Mouse (Mus musculus): ENCODE data around the gene Scgb1a1. TPM values are rescaled to one million over a fixed set of nuclear protein-coding genes. Genes with fewer than 3 reads are reported as not detected.
"Not testable (repeated sequence)": the region's sequence is repeated elsewhere in the genome, so short reads cannot be mapped to it uniquely, and the experiment has no call there.

Gene Scgb1a1
- polyA plus RNA-seq, 2 experiments, result not detected

DNA sequence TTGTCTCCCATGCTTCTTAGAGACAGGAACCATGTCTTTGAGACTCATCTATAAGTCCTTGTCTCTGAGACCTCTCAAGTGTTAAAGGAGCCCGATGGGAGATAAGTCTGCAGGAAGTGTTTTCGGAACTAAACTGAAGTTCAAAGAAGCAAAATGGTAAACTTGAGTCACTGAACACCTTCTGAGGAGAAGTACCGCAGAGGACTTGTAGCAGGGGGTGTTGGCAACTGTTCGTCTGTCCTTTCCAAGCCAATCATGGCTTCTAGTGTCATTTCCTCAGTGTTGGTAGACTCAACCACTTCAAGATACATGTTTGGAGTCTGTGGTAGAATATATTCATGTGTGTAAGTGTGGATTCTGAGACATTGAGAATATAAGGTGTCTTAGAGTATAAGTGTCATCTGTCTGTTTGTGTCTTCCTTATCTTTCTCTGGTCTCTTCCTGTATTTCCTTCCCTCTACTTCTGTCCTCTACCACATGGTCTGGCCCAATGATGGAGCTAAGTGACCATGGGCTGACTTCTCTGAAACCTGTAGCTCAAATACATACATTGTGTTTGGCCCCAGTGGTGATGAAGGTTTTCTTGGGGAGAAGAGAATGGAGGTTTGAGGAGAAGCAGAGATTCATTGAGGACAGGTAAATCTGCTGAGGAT is 31.9 kb downstream of the Scgb1a1 start:
- no peaks in the 10 kb centered on the region for H3K27me3 ChIP-seq (ENCODE audit: control insufficient read depth, insufficient read depth, low read length)
- H3K9ac ChIP-seq (ENCODE audit: low read depth, low read length, severe bottlenecking), result no peak overlapping the region
- H3K27ac ChIP-seq (replicated peaks; ENCODE audit: low read depth, low read length), result no peak overlapping the region
- H3K4me1 ChIP-seq (ENCODE audit: control insufficient read depth, insufficient read depth, low read length), result peaks cover 13% of the 10 kb centered on the region
- H3K36me3 ChIP-seq (ENCODE audit: control insufficient read depth, insufficient read depth, low read length), result no peaks in the 10 kb centered on the region
- no peak for TF ChIP-seq POLR2A (IDR thresholded peaks at IDR 0.05; ENCODE audit: borderline replicate concordance, extremely low read depth, insufficient read depth, insufficient read length)
- no peak overlapping the region for H3K4me3 ChIP-seq (replicated peaks; ENCODE audit: low read length)
- H3K4me2 ChIP-seq (replicated peaks; ENCODE audit: low read depth, low read length, severe bottlenecking), result no peak overlapping the region
- H3K9me3 ChIP-seq (ENCODE audit: control insufficient read depth, low read length), result no peaks in the 10 kb centered on the region
- no peak for ATAC-seq (ENCODE audit: low FRiP score, low read depth)
- DNase-seq (ENCODE audit: low spot score), result no peak
- WGBS, result 90% methylated on average over 4 of the region's 4 CpGs

DNA sequence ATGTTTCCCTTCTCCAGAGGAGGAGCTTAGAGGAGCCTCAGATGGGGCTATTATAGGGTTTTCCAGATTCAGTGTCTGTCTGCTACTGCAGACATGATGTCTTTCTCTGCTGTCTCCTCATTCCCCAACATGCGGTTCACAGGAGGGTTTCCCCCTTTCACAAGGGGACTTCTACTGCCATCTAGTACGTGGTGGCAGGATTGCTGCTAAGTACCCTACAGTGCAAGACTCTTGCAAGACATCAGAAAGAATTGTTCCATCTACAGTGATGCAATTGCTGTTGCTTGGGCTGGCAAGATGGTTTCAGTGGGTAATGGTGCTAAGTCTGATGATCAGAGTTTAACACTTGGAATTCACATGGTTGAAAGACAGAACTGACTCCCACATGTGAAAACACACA is 32.6 kb downstream of the Scgb1a1 start:
- H3K4me2 ChIP-seq (replicated peaks; ENCODE audit: low read depth, low read length, severe bottlenecking), result no peak overlapping the region
- DNase-seq (ENCODE audit: low spot score), result no peak

DNA sequence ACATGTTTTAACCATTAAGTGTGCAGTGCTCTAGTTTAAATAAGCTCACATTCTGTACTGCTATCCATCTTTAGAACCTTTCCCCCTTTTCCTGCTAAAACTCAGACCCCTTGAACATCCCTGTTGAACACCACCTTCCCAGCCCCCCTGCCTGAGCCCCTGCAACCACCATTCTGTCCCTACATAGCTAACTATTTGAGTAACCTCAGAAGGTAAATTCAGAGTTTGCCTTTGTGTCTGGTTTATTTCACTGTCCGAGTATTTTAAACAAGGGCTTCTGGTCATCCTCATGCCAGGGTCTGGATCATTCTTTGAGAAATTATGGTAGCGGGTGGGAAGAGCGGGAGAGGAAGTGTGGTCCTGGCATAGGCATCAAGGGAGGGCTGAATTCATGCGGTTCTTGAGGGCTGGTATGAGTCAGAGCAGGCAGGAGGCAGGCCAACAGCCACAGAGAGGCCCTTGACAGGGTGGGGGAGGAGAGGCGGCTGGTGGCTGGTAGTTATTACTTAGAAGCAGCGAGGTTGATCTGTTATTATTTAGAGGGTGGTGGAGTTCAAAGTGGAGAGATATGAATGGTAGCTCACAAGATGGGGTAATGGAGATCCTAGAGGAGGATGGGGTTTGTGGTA is 34.8 kb downstream of the Scgb1a1 start:
- Histone ChIP-seq H3K4me3 (replicated peaks; ENCODE audit: low read length) (no peak overlapping the region), H3K9me3 (ENCODE audit: control insufficient read depth, low read length) (no peaks in the 10 kb centered on the region), H3K9ac (ENCODE audit: low read depth, low read length, severe bottlenecking) (no peak overlapping the region), H3K4me2 (replicated peaks; ENCODE audit: low read depth, low read length, severe bottlenecking) (0 out of 2 replicates have a peak overlapping the region, but pooled peaks have one; percentile 2), H3K27me3 (ENCODE audit: control insufficient read depth, insufficient read depth, low read length) (no peaks in the 10 kb centered on the region), H3K27ac (replicated peaks; ENCODE audit: low read depth, low read length) (no peak overlapping the region; the same call in 1 of the 2 replicates), H3K4me1 (ENCODE audit: control insufficient read depth, insufficient read depth, low read length) (peaks cover 13% of the 10 kb centered on the region), H3K36me3 (ENCODE audit: control insufficient read depth, insufficient read depth, low read length) (no peaks in the 10 kb centered on the region)
- TF ChIP-seq POLR2A (IDR thresholded peaks at IDR 0.05; ENCODE audit: borderline replicate concordance, extremely low read depth, insufficient read depth, insufficient read length), result no peak
- WGBS, result 18% methylated on average over 6 of the region's 6 CpGs
- DNase-seq (ENCODE audit: low spot score) (peak; percentile 39), ATAC-seq (ENCODE audit: low FRiP score, low read depth) (0 out of 2 replicates have a peak, but pooled peaks have one; percentile 44)

More for the DNA sequence above, 32.6 kb downstream of the Scgb1a1 start:
- Histone ChIP-seq H3K4me3 (replicated peaks; ENCODE audit: low read length) (no peak overlapping the region), H3K9ac (ENCODE audit: low read depth, low read length, severe bottlenecking) (no peak overlapping the region), H3K36me3 (ENCODE audit: control insufficient read depth, insufficient read depth, low read length) (no peaks in the 10 kb centered on the region), H3K4me1 (ENCODE audit: control insufficient read depth, insufficient read depth, low read length) (peaks cover 13% of the 10 kb centered on the region), H3K27ac (replicated peaks; ENCODE audit: low read depth, low read length) (no peak overlapping the region), H3K9me3 (ENCODE audit: control insufficient read depth, low read length) (no peaks in the 10 kb centered on the region), H3K27me3 (ENCODE audit: control insufficient read depth, insufficient read depth, low read length) (no peaks in the 10 kb centered on the region)
- ATAC-seq (ENCODE audit: low FRiP score, low read depth), result no peak
- 25% methylated on average over 2 of the region's 2 CpGs for WGBS
- TF ChIP-seq POLR2A (IDR thresholded peaks at IDR 0.05; ENCODE audit: borderline replicate concordance, extremely low read depth, insufficient read depth, insufficient read length), result no peak

DNA sequence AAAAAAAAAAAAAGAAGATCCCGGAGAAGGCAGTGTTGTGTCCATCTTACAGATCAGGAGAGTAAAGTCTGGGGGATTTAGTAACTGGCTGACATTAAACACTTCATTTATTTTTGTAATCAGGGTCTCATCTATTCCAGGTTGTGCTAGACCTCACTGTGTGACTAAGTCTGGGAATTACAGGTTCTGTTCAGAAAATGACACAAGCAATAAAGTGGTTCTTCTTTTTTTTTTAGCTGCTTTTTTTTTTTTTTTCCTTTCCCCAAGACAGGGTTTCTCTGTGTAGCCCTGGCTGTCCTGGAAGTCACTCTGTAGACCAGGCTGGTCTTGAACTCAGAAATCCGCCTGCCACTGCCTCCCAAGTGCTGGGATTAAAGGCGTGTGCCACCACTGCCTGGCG is 35.8 kb downstream of the Scgb1a1 start:
- not testable (repeated sequence) for H3K9me3 ChIP-seq (ENCODE audit: control insufficient read depth, low read length); H3K27me3 ChIP-seq (ENCODE audit: control insufficient read depth, insufficient read depth, low read length); H3K27ac ChIP-seq (replicated peaks; ENCODE audit: low read depth, low read length); H3K4me3 ChIP-seq (replicated peaks; ENCODE audit: low read length); H3K36me3 ChIP-seq (ENCODE audit: control insufficient read depth, insufficient read depth, low read length); DNase-seq (ENCODE audit: low spot score); ATAC-seq (ENCODE audit: low FRiP score, low read depth); H3K9ac ChIP-seq (ENCODE audit: low read depth, low read length, severe bottlenecking); H3K4me2 ChIP-seq (replicated peaks; ENCODE audit: low read depth, low read length, severe bottlenecking)
- WGBS, result 87% methylated on average over 4 of the region's 4 CpGs
- H3K4me1 ChIP-seq (ENCODE audit: control insufficient read depth, insufficient read depth, low read length), result peaks cover 15% of the 10 kb centered on the region

DNA sequence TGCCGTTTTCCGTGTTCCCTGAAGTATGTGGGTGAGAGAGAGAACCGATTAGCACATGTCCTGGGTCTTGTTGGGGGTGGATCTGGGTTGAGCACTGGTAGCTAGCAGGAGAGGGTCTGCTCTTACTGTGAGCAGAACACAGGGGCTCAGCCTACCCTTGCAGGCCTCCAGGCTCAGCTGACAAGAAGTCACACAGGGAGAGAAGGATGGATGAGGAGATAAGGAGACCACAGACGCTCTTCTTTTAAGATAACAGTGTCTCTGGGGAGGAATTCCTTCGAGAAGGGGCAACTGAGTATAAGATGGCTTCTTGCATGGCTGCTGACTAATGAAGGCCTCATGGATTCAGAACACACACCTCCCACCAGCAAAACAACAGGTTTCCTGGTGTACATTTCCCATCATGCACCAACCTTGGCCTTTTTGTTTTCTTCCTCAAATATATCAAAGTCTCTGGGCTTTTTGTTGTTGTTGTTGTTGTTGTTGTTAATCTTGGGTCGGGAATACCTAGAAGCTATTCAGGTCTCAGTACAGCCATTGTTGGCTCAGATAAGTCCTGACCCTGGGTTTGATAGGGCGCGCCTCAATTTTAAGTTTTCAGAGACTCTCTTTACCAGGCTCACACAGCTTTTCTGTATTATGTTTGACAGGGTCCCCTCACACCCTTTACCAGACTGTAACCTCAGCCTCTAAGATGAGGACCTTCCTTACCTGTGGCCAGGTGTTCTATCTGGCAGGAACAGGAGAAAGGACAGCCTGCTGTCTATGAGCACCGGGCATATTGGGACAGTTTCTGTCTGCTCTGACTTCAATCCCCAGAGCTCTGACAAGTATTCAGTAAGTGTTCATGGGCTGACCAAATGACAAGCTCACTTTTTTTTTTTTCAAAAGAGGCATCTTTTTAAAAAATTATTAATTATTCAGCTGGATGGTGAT is 37.2 kb downstream of the Scgb1a1 start:
- 68% methylated on average over 9 of the region's 9 CpGs for WGBS
- no peak for TF ChIP-seq POLR2A (IDR thresholded peaks at IDR 0.05; ENCODE audit: borderline replicate concordance, extremely low read depth, insufficient read depth, insufficient read length)

More for the DNA sequence above, 37.2 kb downstream of the Scgb1a1 start:
- Histone ChIP-seq H3K9me3 (ENCODE audit: control insufficient read depth, low read length) (no peaks in the 10 kb centered on the region), H3K36me3 (ENCODE audit: control insufficient read depth, insufficient read depth, low read length) (no peaks in the 10 kb centered on the region), H3K27ac (replicated peaks; ENCODE audit: low read depth, low read length) (no peak overlapping the region), H3K4me3 (replicated peaks; ENCODE audit: low read length) (no peak overlapping the region), H3K4me1 (ENCODE audit: control insufficient read depth, insufficient read depth, low read length) (peaks cover 15% of the 10 kb centered on the region), H3K9ac (ENCODE audit: low read depth, low read length, severe bottlenecking) (no peak overlapping the region), H3K4me2 (replicated peaks; ENCODE audit: low read depth, low read length, severe bottlenecking) (no peak overlapping the region), H3K27me3 (ENCODE audit: control insufficient read depth, insufficient read depth, low read length) (no peaks in the 10 kb centered on the region)
- DNase-seq (ENCODE audit: low spot score) (no peak), ATAC-seq (ENCODE audit: low FRiP score, low read depth) (no peak)

Measured in limb, embryonic 14.5 days (tissue).